Mouse (Mus musculus) mature B cell (primary cell): ENCODE data around the gene Tifab.

Experiments used
- in situ Hi-C: fragments of 300-500 bp; cut with MboI; formaldehyde crosslinking; loops from 2 replicates; pipeline ENCODE4 v1.14.3; 2019

The Tifab gene

GRCm38 (mm10) chr13:56176310-56176709 is 2.4 kb downstream of the Tifab start:
- in situ Hi-C loops: no loop called here

DNA sequence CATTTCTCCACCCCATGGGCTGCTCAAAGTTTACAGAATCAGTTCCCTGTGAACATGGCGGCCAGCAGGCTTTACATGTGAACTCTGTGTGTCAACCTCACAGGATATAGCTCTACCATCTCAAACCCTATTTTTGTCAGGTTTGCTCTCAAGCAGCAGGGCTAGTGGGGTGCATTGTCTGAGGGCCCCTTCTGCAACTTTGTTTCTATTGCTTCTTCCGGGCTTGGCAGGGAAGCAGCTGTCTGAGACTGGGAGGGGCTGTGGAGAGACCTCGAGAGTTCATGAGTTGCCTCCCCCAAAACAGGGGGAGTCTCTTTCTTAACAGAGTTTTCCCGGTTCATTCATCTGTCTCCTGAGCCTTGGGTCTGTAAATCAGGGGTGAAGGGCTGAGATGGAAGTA is 2.8 kb downstream of the Tifab start:
- in situ Hi-C loops: no loop called here

GRCm38 (mm10) chr13:56172901-56173545 is 5.7 kb downstream of the Tifab start:
- in situ Hi-C loops: no loop called here

- in situ Hi-C loops: no loop called here
Measured at GRCm38 (mm10) chr13:56172106-56172505, 6.6 kb downstream of the Tifab start.

- in situ Hi-C loops: no loop called here
Measured at GRCm38 (mm10) chr13:56168403-56168781, 10.3 kb downstream of the Tifab start.

DNA sequence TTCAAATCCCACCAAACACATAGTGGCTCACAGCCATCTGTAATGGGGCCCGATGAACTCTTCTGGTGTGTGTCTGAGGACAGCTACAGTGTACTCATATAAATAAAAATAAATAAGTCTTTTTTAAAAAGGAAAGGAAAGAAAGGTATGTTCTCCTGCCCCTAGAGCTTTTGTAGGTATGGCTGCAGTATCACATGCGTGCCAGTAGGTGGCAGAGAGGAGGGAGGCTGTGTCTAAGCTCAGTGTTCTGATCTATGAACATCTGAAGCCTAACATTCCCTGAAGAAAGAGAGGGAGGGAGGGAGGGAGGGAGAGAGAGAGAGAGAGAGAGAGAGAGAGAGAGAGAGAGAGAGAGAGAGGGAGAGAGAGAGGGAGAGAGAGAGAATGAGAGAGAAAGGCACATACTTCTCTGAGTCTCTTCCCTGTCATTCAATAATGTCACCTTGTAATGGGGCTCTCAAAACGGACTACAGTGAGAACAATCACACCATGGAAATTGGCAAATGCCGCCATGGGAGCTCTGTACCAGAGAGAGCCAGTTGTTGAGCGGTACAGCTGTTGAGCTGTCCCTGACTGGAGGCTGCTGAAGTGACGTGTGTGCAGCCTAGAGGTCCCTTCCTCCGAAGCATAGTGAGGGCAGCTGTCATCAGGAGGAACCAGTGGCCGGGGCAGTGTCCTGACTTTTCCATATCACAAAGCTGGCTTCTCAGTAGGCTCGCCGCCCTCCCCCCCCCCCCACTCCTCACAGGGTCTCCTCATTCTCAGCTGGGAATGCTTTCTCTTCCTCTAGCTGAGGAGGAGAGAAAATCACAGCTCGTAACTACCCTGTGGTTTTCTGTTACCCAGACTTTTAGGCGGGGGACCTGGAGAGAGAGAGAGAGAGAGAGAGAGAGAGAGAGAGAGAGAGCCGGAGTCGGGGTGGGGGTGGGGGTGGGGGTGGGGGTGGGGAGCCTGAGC is 11.0 kb downstream of the Tifab start:
- in situ Hi-C loops: no loop called here

GRCm38 (mm10) chr13:56165561-56165960 is 13.1 kb downstream of the Tifab start:
- in situ Hi-C loops: no loop called here

- in situ Hi-C loops: no loop called here
Measured at GRCm38 (mm10) chr13:56164372-56164771, 14.3 kb downstream of the Tifab start.

DNA sequence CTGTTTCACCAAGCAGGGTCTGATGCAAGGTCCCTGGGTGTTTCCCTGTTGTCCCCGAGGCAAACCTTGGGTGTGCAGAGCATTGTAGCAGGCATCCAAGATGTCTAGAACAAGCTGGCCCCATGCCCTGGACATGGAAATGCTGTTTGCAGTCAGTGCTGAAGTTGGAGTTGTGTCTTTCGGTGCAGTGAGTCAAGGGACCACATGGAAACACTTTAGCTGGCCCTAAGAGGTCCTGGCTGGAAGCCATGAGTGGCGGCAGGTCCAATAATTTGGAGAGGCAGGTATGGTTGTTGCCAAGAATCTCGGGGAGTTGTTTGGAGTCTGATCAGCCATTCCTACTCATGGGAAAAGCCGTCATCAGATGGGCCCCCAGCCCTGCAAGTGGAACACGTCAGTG is 14.9 kb downstream of the Tifab start:
- in situ Hi-C loops: no loop called here

DNA sequence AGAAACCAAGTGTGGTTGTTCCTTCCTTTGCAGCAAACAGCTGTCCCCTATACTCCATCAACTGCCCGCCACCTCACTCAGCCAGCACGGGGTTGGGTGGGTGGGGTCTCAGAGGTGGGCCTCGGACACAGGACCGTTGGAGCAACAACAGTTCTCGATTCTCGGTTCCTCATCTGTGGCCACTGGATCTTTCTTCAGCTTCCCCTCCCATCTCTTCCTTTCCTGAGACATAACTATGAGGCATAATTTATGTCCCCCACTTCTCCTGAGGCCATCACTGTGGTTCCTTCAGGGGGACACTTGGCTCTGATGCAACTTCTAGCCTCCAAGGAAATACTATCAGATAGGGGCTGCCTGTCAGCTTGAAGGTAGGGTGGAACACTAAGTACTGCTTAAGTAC is 15.8 kb downstream of the Tifab start:
- in situ Hi-C loops: no loop called here

DNA sequence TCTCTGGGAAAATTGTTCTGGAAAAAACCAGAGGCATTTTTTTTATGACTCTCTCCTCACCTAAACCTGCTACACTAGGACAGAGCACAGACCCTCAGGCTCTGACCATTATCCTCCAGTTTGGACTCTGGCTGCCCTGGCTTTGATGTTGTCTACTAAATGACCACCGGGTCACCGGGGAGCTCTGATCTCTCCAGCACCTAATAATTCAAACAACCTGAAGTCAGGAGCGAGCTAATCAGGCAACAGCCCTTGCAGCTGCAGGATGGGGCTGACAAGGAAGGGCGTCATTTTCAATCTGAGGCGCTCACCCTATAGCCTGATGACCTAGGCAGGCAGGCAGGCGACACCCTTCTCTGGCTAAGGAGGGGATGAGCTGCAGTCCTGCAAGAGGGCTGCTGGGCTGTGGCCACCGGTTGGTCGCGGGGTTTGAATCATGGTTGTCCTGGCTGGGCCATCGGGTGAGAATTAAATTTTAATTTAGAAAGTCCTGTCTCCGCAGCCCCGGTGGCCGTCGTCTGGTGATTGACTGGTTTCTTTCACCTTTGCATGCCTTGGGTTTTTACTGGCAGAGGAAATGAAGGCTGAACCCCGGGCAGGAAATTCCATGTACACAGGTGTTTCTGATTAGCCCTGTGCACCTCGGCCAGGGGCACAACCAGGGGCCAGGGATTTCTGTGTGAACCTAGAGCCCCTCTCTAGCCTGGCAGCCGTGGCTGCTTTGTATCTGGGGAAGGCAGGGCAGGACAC is 18.9 kb downstream of the Tifab start:
- in situ Hi-C loops: no loop called here

DNA sequence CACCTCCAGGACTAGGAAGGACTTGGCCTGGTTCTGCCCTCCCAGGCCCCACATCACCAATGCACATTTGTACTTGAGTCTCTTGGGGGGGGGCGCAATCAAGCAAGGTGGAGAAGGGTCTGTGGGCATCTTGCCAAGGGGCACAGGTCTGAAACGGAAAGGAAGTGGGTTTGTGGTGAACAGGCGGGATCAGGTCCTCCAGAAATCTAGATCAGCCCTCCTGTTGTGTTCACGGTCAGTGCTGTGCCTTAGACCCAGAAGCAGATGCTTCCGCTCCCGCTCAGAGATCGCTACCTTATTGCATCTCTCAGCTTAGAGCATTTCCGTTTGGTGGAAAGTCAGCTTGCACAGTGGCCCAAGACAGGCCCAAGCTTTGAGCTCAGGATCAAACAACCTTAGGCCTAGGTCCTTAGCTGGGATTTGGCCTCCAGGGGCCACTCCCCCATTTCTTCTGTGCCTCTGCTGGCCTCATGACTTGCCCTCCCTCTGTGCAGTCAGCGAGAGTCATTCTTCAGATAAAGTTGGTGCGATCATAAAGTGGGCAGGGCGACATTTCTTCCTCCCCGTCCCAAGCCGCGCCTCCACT is 19.6 kb downstream of the Tifab start:
- in situ Hi-C loops: no loop called here

GRCm38 (mm10) chr13:56155671-56156070 is 23.0 kb downstream of the Tifab start:
- in situ Hi-C loops: no loop called here

- in situ Hi-C loops: no loop called here
Measured at GRCm38 (mm10) chr13:56155048-56155447, 23.6 kb downstream of the Tifab start.

- in situ Hi-C loops: no loop called here
Measured at GRCm38 (mm10) chr13:56152773-56153460, 25.8 kb downstream of the Tifab start.

GRCm38 (mm10) chr13:56151404-56152226 is 27.1 kb downstream of the Tifab start:
- in situ Hi-C loops: no loop called here

- in situ Hi-C loops: no loop called here
Measured at GRCm38 (mm10) chr13:56145523-56145922, 33.2 kb downstream of the Tifab start.

GRCm38 (mm10) chr13:56144021-56144420 is 34.7 kb downstream of the Tifab start:
- in situ Hi-C loops: no loop called here

GRCm38 (mm10) chr13:56143151-56143513 is 35.6 kb downstream of the Tifab start:
- in situ Hi-C loops: no loop called here

DNA sequence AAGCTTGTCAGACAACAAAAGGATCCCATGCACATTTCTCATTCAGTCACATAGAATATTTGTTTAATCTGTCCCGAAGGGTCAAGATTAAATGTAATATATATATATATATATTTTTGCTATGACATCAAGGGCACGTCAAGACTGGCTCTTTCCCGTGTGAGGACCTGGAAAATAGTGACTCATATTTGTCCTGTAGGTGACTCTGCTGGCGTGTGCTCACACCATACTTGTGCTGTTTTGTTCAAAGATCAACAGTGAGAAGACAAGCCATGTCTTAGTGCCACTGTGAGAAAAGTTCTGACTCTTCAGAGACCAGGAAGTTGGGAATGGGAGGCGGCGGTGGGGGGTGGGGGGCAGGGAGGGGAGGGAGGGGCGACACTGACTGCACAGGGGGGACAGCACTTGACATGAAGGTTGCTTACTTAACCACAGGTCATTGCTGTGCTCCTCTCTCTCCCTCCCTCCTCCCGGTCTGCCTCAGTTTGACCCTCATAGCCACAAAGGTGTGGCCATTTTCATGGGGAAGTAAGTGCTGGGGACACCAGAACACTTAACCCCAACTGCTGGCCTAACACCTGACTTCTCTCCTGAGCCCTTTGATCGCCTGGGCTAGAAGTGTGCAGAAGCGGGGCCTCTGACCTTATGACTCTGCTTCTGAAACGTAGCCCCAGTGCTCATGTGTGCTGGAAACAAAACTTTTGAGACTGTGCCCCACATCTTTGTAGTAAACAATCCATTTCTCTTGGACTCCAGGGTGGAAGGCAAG is 36.1 kb downstream of the Tifab start:
- in situ Hi-C loops: no loop called here
